Mouse (Mus musculus): Measurements from ENCODE around the gene Cyp2c70. TPM values are rescaled to one million over a fixed set of nuclear protein-coding genes. Genes with fewer than 3 reads are reported as not detected.

Cyp2c70 gene
- polyA plus RNA-seq (2014; fragmentation: Illumina TruSeq; extraction: RNeasy Lipid Tissue Mini Kit (QIAGEN cat#74804); ENCODE audit: low read depth, low replicate concordance), result 1.7 TPM

GRCm38 (mm10) chr19:40187160-40187559, at the start of gene Cyp2c70:
Gene Cyp2c70, minus strand, starts transcription at chr19:40187333.

Other genes starting within 250 kb of the Cyp2c70 start
- gene Cyp2c37, start 194.9 kb downstream of the Cyp2c70 start, polyA plus RNA-seq (2014; fragmentation: Illumina TruSeq; extraction: RNeasy Lipid Tissue Mini Kit (QIAGEN cat#74804); ENCODE audit: low read depth, low replicate concordance), result not detected
- gene Cyp2c54, start 113.5 kb downstream of the Cyp2c70 start, polyA plus RNA-seq (2014; fragmentation: Illumina TruSeq; extraction: RNeasy Lipid Tissue Mini Kit (QIAGEN cat#74804); ENCODE audit: low read depth, low replicate concordance), result not detected
- not detected for gene Cyp2c50, start 97.6 kb downstream of the Cyp2c70 start, polyA plus RNA-seq (2014; fragmentation: Illumina TruSeq; extraction: RNeasy Lipid Tissue Mini Kit (QIAGEN cat#74804); ENCODE audit: low read depth, low replicate concordance)
- 1.6 TPM for gene Pdlim1, start 84.5 kb upstream of the Cyp2c70 start, polyA plus RNA-seq (2014; fragmentation: Illumina TruSeq; extraction: RNeasy Lipid Tissue Mini Kit (QIAGEN cat#74804); ENCODE audit: low read depth, low replicate concordance)